10 mouse cellular contexts compared by ENCODE assay signal in the genomic region with DNA sequence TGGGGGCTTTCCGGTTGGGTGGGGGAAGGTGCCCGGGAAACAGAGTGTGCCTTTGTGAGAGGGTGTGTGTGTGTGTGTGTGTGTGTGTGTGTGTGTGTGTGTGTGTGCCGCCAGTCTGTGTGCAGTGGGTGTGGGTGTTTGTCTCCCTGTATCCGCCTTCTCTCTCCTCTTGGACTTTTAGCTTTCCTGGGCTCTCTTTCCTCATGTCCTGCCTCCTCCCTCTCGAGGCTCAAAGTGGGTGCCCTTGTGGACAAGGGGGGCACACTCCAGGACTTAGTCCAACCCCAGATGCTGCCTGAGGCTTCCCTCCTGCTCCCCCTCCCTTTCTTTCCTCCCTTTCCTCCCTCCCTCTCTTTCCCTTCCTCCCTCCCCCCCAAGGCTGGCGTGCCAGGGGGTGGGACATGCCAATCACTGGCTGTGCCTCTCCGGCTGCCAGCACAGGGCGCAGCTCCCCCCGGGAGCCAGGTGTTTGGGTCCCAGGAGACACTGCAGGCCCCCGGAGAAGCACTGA. TPM values are rescaled to one million over a fixed set of nuclear protein-coding genes. Genes with fewer than 3 reads are reported as not detected.
DNase-seq lines count a peak whose midpoint lies in the region; ATAC-seq lines count a peak whose summit lies in the region.
"Had no signal": no experiment of that assay in that cellular context is flagged by ENCODE, and none has a peak within 500 bp of the region (broad histone marks: within the 10 kb centered on the region; RNA-seq: fewer than 3 reads in every experiment).

No protein-coding gene starts in this region.

- H3K27ac ChIP-seq in heart, embryonic 15.5 days = no peak overlapping the region
- H3K27ac ChIP-seq in embryonic facial prominence, embryonic 13.5 days = no peak overlapping the region

- peaks cover 6% of the 10 kb centered on the region for H3K27me3 ChIP-seq in heart, embryonic 15.5 days
- H3K27me3 ChIP-seq in embryonic facial prominence, embryonic 13.5 days = peaks cover 11% of the 10 kb centered on the region; the same call in 1 of the 2 replicates

- no peak overlapping the region for H3K9ac ChIP-seq in heart, embryonic 15.5 days
- 0 out of 2 replicates have a peak overlapping the region, but pooled peaks have one; percentile 32 for H3K9ac ChIP-seq in embryonic facial prominence, embryonic 13.5 days

- no peak overlapping the region for H3K4me3 ChIP-seq in heart, embryonic 15.5 days
- H3K4me3 ChIP-seq in embryonic facial prominence, embryonic 13.5 days = peak overlapping the region; percentile 25

- H3K36me3 ChIP-seq in heart, embryonic 15.5 days = no peaks in the 10 kb centered on the region
- no peaks in the 10 kb centered on the region for H3K36me3 ChIP-seq in embryonic facial prominence, embryonic 13.5 days

- peak overlapping the region; percentile 25; the same call in 1 of the 2 replicates for H3K4me2 ChIP-seq in heart, embryonic 15.5 days
- peak overlapping the region; percentile 46 for H3K4me2 ChIP-seq in embryonic facial prominence, embryonic 13.5 days

- ATAC-seq in heart, embryonic 15.5 days (replicated peaks; ENCODE audit: insufficient number of reproducible peaks, insufficient read depth, low FRiP score, low read depth) = no peak
- ATAC-seq in embryonic facial prominence, embryonic 13.5 days (ENCODE audit: insufficient number of reproducible peaks, insufficient read depth, low FRiP score, low TSS enrichment, low read depth) = peak; percentile 1; the same call in 1 of the 2 replicates
- 0 out of 2 replicates have a peak, but pooled peaks have one; percentile 6 for ATAC-seq in megakaryocyte progenitor cell, adult 5-6 weeks (replicated peaks; ENCODE audit: poor library complexity)

- DNase-seq in heart, adult 9 months (ENCODE audit: low spot score in 2 of 2) = no peak
- DNase-seq in layer of hippocampus, adult 11-12 months (ENCODE audit: low spot score) = peak; percentile 74
- no peak for DNase-seq in embryo, embryonic 10.5 days (ENCODE audit: low spot score)
- no peak for DNase-seq in T-cell, adult 2 months (ENCODE audit: low spot score)
- DNase-seq in cerebellum, adult 8-10 months = no peak
- DNase-seq: lung, postnatal 14 days had no signal

- 37% methylated on average over 10 of the region's 10 CpGs for WGBS in heart, embryonic 15.5 days
- WGBS in embryonic facial prominence, embryonic 13.5 days = 31% methylated on average over 10 of the region's 10 CpGs

- no peaks in the 10 kb centered on the region for H3K9me3 ChIP-seq in heart, embryonic 15.5 days (replicated peaks)
- H3K9me3 ChIP-seq in embryonic facial prominence, embryonic 13.5 days = no peaks in the 10 kb centered on the region

- H3K4me1 ChIP-seq in heart, embryonic 15.5 days (replicated peaks) = peaks cover 20% of the 10 kb centered on the region
- peaks cover 25% of the 10 kb centered on the region for H3K4me1 ChIP-seq in embryonic facial prominence, embryonic 13.5 days

RNA-seq across cellular contexts. Expression of gene Chrm1, which starts 0.4 kb away (rescaled TPM):
- polyA plus RNA-seq in heart, embryonic 15.5 days (2015; fragmentation: Nextera tagmentation; extraction: Ambion mirVana) = 0.05 and 0.24 TPM in 2 replicates
- polyA plus RNA-seq in embryonic facial prominence, embryonic 13.5 days (2015; fragmentation: Nextera tagmentation; extraction: Ambion mirVana) = 0.66 and 1.4 TPM in 2 replicates
- total RNA-seq in megakaryocyte progenitor cell, adult 5-6 weeks (2015) = 0.02 TPM in 1 of 2 replicates, not detected in the other
- not detected in 2 replicates for total RNA-seq in megakaryocyte progenitor cell, adult 5-6 weeks (2017)

RNA-seq across cellular contexts. Expression of gene Slc22a6, which starts 46.1 kb away (rescaled TPM):
- polyA plus RNA-seq in heart, embryonic 15.5 days (2015; fragmentation: Nextera tagmentation; extraction: Ambion mirVana) = not detected in 2 replicates
- 0.08 and 0.12 TPM in 2 replicates for polyA plus RNA-seq in embryonic facial prominence, embryonic 13.5 days (2015; fragmentation: Nextera tagmentation; extraction: Ambion mirVana)
- total RNA-seq in megakaryocyte progenitor cell, adult 5-6 weeks (2015) = not detected in 2 replicates
- not detected in 2 replicates for total RNA-seq in megakaryocyte progenitor cell, adult 5-6 weeks (2017)
- total RNA-seq: heart, adult 8-10 months had no signal

RNA-seq across cellular contexts. Expression of gene Slc3a2, which starts 59.2 kb away (rescaled TPM):
- polyA plus RNA-seq in heart, embryonic 15.5 days (2015; fragmentation: Nextera tagmentation; extraction: Ambion mirVana) = 59.4 and 71.5 TPM in 2 replicates
- polyA plus RNA-seq in embryonic facial prominence, embryonic 13.5 days (2015; fragmentation: Nextera tagmentation; extraction: Ambion mirVana) = 99.9 and 116 TPM in 2 replicates
- total RNA-seq in megakaryocyte progenitor cell, adult 5-6 weeks (2015) = 69.3 and 73.0 TPM in 2 replicates
- 84.0 and 87.7 TPM in 2 replicates for total RNA-seq in megakaryocyte progenitor cell, adult 5-6 weeks (2017)
